Mouse (Mus musculus): ENCODE results near the gene Fabp2. TPM values are rescaled to one million over a fixed set of nuclear protein-coding genes. Genes with fewer than 3 reads are reported as not detected.
A peak's percentile ranks its signal among the peaks of the same experiment; 100 is the strongest.

Gene Fabp2
- polyA plus RNA-seq, 1 experiment from 2014 or later: not detected

DNA sequence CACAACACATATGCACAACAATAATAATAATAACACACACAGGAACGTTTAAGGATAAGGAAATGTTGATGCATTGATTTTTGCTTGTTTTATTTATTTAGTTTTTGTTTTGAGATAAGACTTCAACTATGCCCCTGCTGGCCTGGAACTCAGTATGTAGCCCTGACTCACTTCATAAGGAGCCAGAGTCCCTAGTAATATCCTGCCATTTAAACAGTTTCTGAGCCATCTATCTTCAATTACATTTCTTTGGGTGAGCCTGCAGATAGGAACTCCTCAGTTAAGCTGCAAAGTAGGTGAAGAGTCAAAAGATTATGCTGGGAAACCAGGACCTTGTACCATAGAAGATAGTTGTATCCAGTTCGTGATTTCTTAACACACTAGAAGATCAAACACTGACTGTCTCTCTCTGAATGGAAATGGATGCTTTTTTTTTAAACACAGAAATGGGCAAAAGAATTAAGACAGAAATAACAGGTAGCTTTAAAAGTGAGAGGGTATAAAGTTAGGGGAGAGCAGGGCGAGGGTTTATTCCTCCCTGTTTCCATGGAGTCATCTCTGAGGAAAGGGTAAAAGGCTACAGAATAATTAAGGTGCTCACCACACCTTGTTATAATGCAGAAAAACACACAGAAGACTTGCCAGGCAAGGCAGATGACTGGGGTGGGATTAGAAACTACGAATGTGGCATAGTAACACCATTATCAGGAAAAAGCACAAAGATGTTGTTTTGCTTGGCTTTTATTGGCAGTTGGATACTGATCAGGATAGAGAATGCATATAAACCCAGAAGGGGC is 7.2 kb upstream of the Fabp2 start:
- Histone ChIP-seq H3K4me1 (replicated peaks) (no peaks in the 10 kb centered on the region), H3K4me2 (replicated peaks) (no peak overlapping the region), H3K27ac (no peak overlapping the region), H3K9me3 (no peaks in the 10 kb centered on the region), H3K27me3 (no peaks in the 10 kb centered on the region), H3K36me3 (no peaks in the 10 kb centered on the region), H3K4me3 (replicated peaks) (no peak overlapping the region), H3K9ac (replicated peaks) (no peak overlapping the region)
- ATAC-seq: no peak
- 79% methylated on average over 4 of the region's 4 CpGs for WGBS

DNA sequence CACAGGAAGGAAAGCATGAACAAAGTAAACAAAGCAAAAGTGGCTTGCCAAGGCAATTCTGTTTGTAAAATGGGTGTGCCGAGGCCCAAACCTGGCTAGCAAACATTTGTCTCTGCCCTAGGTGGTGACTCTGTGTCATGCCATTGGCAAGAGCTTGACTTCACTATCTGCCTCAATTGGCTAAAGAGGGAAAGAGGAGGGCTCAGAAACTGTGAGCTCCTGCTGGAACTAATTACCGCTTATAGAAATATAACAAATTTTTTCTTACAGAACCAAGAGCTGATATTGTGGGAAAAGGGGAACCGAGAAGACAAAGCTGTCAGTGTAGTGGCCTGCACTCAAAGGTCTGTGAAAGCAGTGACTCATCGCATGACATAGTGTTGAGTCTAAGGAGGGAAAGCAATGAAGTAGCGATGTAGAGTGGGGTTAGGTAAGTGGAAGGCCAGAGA is 6.5 kb upstream of the Fabp2 start:
- H3K4me3 ChIP-seq (replicated peaks): no peak overlapping the region
- WGBS: 92% methylated on average over 5 of the region's 5 CpGs
- no peak overlapping the region for H3K4me2 ChIP-seq (replicated peaks)
- no peak for ATAC-seq
- H3K27me3 ChIP-seq: no peaks in the 10 kb centered on the region
- no peak overlapping the region for H3K9ac ChIP-seq (replicated peaks)
- H3K27ac ChIP-seq: no peak overlapping the region
- no peaks in the 10 kb centered on the region for H3K36me3 ChIP-seq
- H3K4me1 ChIP-seq (replicated peaks): no peaks in the 10 kb centered on the region
- no peaks in the 10 kb centered on the region for H3K9me3 ChIP-seq

DNA sequence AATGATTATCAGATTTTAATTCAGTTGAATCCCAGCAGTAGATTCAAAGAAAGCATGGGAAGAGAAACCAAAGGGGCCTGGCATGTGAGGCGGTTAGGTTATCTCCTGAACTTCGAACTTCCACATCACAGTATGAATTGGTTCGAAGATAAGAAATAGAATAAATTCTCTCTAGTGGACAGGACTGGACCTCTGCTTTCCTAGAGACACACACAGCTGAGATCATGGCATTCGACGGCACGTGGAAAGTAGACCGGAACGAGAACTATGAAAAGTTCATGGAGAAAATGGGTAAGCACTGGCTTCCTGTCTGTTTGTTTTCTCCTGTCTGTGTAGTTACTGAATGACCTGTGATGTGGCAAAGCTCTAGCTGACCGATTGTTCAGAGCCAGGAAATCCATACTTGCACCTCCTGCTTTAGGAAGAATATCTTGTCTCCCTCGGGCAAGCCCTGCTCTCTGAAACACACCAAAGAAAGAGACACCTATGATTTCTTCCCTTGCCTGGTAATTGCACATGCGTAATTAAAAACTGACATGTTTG is 388 bp downstream of the Fabp2 start:
- H3K9ac ChIP-seq (replicated peaks): no peak overlapping the region
- no peaks in the 10 kb centered on the region for H3K36me3 ChIP-seq
- H3K27ac ChIP-seq: no peak overlapping the region
- WGBS: 90% methylated on average over 11 of the region's 11 CpGs
- H3K27me3 ChIP-seq: no peaks in the 10 kb centered on the region
- no peaks in the 10 kb centered on the region for H3K9me3 ChIP-seq
- H3K4me3 ChIP-seq (replicated peaks): no peak overlapping the region
- ATAC-seq: no peak
- no peak overlapping the region for H3K4me2 ChIP-seq (replicated peaks)
- H3K4me1 ChIP-seq (replicated peaks): no peaks in the 10 kb centered on the region

DNA sequence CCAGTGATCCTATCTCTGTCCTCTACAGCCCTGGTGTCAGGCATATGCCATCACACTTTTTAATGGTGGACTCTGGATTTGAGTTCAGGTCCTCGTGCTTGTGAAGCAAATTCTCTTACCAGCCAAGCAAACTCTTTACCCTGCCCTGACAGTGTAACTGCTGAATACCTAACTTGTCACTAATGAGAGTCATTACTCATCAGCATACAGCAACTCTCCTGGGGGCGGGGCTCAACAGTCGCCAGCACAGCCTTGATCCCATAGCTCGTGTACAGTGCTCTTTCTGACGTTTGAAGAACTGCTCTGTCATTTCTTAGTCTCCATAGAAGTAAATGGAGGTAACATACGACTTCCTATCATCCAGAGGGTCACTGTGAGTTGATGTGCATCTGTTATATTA is 3.4 kb downstream of the Fabp2 start:
- Histone ChIP-seq H3K27ac (no peak overlapping the region), H3K36me3 (no peaks in the 10 kb centered on the region), H3K9me3 (no peaks in the 10 kb centered on the region), H3K27me3 (no peaks in the 10 kb centered on the region), H3K4me1 (replicated peaks) (no peaks in the 10 kb centered on the region), H3K9ac (replicated peaks) (no peak overlapping the region), H3K4me2 (replicated peaks) (no peak overlapping the region), H3K4me3 (replicated peaks) (no peak overlapping the region)
- 68% methylated on average over 6 of the region's 6 CpGs for WGBS
- no peak for ATAC-seq

DNA sequence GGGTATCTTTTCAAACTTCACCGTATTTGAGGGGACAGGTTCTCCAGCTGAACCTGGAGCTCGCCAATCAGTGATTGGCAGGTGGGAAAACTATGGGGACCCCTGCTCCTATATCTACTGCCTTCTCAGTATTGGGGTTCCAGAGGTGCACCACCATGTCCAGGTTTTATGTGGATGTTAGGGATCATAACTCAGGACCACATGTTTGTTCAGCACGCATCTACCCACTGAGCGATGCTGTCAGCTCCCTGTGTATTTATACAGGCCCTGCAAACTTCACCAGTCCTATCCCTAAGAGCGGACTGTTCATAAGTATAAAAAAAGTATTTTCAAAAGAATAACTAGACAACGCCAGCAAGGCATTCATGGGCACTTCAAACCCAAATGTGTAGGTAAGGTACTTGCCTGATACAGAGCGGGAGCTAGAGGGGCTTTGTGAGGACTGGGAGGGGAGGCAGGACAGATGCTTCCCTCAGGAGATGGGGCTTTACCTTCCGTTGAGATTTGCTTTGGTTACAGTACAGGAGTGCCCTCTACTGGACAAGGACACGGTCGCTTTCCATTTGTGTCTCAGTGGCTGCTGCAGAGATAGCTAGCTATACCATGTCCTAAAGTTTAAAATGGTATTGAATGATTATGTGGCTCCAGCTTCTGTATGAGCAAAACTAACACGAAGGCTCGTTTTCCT is 9.0 kb downstream of the Fabp2 start:
- Histone ChIP-seq H3K4me1 (replicated peaks) (no peaks in the 10 kb centered on the region), H3K27me3 (no peaks in the 10 kb centered on the region), H3K27ac (no peak overlapping the region), H3K4me2 (replicated peaks) (no peak overlapping the region), H3K9ac (replicated peaks) (no peak overlapping the region), H3K4me3 (replicated peaks) (no peak overlapping the region), H3K9me3 (no peaks in the 10 kb centered on the region), H3K36me3 (no peaks in the 10 kb centered on the region)
- 43% methylated on average over 12 of the region's 12 CpGs for WGBS
- ATAC-seq: peak; percentile 75

DNA sequence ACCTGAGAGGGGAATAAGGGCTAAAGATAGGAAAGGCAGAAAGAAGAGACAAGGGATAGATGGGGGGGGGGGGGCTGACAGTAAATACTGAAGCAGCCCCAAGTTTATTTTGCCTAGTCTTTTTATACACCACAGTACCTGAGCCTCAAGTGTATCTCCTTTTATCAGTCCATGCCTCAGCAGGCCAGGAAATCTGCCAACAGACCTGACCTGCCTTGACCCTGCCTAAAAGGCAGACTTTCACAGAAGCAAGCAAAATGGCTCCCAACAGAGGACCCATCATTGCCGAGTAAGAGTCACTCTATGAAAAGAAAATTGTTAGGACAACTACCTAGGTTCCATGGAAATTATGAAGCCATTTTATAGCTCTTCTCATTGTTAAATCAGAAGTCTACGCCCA is 13.0 kb downstream of the Fabp2 start:
- Histone ChIP-seq H3K36me3 (no peaks in the 10 kb centered on the region), H3K27me3 (no peaks in the 10 kb centered on the region), H3K4me2 (replicated peaks) (no peak overlapping the region), H3K4me3 (replicated peaks) (no peak overlapping the region), H3K4me1 (replicated peaks) (no peaks in the 10 kb centered on the region), H3K9me3 (no peaks in the 10 kb centered on the region), H3K27ac (no peak overlapping the region), H3K9ac (replicated peaks) (no peak overlapping the region)
- ATAC-seq: no peak
- 84% methylated on average over 2 of the region's 2 CpGs for WGBS

DNA sequence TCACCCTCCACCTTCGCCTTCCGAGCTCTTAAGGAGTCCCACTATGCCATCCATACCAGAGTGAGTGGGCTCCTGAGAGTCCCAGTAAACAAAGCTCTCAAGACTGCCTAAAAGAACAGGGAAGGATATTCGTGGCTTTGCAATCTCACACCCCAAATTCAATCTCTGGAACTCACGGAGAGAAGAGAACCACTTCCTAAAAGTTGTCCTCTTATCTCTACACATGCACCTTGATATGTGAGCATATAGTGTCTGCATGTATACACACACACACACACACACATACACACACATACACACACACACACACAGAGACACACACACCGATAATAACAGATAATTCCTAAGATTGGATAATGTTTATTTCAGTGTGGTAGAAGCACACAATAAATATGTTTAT is 20.6 kb downstream of the Fabp2 start:
- Histone ChIP-seq H3K36me3 (no peaks in the 10 kb centered on the region), H3K4me2 (replicated peaks) (no peak overlapping the region), H3K9me3 (no peaks in the 10 kb centered on the region), H3K4me1 (replicated peaks) (no peaks in the 10 kb centered on the region), H3K9ac (replicated peaks) (no peak overlapping the region), H3K27ac (no peak overlapping the region), H3K27me3 (no peaks in the 10 kb centered on the region), H3K4me3 (replicated peaks) (no peak overlapping the region)
- WGBS: 87% methylated on average over 5 of the region's 5 CpGs
- no peak for ATAC-seq

DNA sequence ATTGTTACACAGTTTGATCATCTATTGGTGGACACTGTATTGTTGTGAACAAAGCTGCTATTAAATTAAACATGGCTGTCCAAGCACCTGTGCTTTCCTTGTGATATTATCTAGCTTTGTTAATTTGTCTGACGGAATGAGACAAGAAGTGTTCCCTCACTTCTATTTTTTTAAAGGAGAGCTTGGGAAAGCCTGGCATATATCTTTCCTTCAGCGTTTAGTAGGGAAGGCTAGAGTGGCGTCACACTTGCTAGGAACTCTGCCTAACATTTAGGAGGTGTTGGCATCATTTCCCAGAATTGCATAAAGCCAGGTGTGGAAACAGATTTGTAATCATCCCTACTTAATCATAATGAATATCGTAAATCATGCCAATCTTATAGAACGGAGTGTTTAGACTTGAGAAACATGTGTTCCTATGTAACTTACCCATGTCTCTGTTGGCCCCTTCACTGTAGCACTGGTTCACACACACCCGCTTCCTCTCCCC is 21.4 kb downstream of the Fabp2 start:
- H3K36me3 ChIP-seq: no peaks in the 10 kb centered on the region
- WGBS: 93% methylated on average over 6 of the region's 6 CpGs

DNA sequence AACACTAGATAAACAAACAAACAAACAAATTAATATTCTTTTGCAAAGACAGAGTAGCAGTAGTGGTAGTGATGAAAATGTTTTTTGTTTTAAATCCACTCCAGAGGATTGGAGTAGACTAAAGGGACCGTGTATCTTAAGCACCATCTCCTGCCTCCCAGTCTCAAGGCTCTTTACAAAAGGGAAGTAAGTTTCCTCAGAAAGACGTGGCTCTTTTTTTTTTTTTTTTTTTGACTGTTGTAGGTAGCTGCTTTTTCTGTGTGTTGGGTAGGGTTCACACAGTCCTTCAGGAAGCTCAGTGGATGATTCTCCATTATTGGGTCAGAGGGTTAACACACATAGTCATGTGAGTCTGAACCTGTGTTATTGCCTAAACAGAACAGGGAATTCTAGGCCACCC is 23.8 kb downstream of the Fabp2 start:
- 0 out of 2 replicates have a peak, but pooled peaks cover 2% of the 10 kb centered on the region for H3K4me1 ChIP-seq (replicated peaks)
- H3K9ac ChIP-seq (replicated peaks): no peak overlapping the region
- no peak overlapping the region for H3K27ac ChIP-seq
- H3K9me3 ChIP-seq: no peaks in the 10 kb centered on the region
- H3K27me3 ChIP-seq: no peaks in the 10 kb centered on the region
- 73% methylated on average over 2 of the region's 2 CpGs for WGBS
- H3K36me3 ChIP-seq: no peaks in the 10 kb centered on the region
- no peak overlapping the region for H3K4me2 ChIP-seq (replicated peaks)
- H3K4me3 ChIP-seq (replicated peaks): no peak overlapping the region
- no peak for ATAC-seq

More for the DNA sequence above, 21.4 kb downstream of the Fabp2 start:
- Histone ChIP-seq H3K4me1 (replicated peaks) (no peaks in the 10 kb centered on the region), H3K27me3 (no peaks in the 10 kb centered on the region), H3K27ac (no peak overlapping the region), H3K4me3 (replicated peaks) (no peak overlapping the region), H3K9me3 (no peaks in the 10 kb centered on the region), H3K4me2 (replicated peaks) (no peak overlapping the region), H3K9ac (replicated peaks) (no peak overlapping the region)
- ATAC-seq: no peak

DNA sequence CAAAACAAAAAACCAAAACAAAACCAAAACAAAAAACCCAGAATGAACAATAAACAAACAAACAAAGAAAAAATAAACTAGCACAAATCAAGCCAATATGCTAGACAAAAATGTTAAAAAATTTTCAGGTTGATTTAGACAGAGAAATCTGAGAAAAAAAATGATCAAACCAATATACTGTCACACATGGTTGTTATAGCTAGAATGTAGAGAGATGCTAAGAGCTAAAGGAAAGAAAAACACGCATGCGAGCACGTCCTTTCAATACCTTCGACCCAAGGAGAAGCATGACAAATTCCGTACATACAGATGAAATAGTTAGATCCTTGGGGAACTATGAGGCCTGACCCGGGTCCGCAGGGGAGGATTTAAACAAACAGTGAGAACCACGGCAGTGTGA is 24.4 kb downstream of the Fabp2 start, which contains the start of gene Gm10959:
Gene Gm10959, minus strand, starts transcription at position 101 of the 400 bp plus-strand sequence.
- H3K36me3 ChIP-seq: no peaks in the 10 kb centered on the region
- no peak within 1 kb of the TSS for H3K9ac ChIP-seq (replicated peaks)
- 75% methylated on average over 8 of the region's 8 CpGs for WGBS
- no peaks in the 10 kb centered on the region for H3K9me3 ChIP-seq
- no peaks in the 10 kb centered on the region for H3K27me3 ChIP-seq
- H3K4me3 ChIP-seq (replicated peaks): no peak within 1 kb of the TSS
- H3K27ac ChIP-seq: no peak within 1 kb of the TSS
- 0 out of 2 replicates have a peak, but pooled peaks cover 2% of the 10 kb centered on the region for H3K4me1 ChIP-seq (replicated peaks)
- no peak within 1 kb of the TSS for H3K4me2 ChIP-seq (replicated peaks)
- no peak for ATAC-seq

DNA sequence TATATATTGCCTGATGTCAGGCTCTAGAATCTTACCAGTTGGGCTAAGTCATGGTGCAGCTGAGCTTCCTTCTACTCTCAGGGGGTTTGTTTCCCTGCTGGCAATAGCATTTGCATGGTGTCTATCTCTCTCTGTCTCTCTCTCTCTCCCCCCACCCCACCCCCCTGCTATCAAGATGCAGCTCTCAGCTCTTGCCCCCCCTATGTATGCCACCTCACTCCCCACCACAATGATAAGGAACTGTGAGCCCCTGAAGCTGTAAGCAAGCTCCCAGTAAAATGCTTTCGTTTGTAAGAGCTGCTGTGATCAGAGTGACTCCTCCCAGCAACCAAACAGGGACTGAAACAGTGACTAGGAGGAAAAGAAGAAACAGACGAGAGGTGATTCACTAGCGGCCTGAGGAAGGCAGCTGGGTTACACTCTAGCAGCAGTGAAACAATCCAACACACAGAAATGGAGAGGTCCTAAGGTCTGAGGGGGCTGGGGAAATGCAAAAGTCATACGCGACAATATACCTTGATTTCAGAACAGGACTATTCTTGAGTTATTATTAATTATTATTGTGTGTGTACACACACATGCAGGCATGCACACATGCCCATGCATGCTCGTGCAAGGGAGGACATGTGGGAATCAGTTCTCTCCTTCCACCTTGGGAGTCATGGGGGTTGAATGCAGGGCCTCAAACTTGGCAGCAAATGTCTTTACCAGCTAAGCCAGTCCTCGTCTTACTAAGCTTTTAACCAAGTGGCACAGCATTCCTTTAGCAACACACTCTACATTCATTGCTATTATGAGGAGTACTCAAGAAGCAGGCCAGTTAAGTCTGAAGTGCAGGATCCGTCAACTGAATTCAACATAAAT is 25.9 kb downstream of the Fabp2 start:
- no peaks in the 10 kb centered on the region for H3K9me3 ChIP-seq
- no peak overlapping the region for H3K9ac ChIP-seq (replicated peaks)
- H3K27me3 ChIP-seq: no peaks in the 10 kb centered on the region
- H3K4me2 ChIP-seq (replicated peaks): no peak overlapping the region
- peaks cover 9% of the 10 kb centered on the region for H3K4me1 ChIP-seq (replicated peaks)
- 68% methylated on average over 8 of the region's 8 CpGs for WGBS
- no peak overlapping the region for H3K4me3 ChIP-seq (replicated peaks)
- H3K27ac ChIP-seq: no peak overlapping the region
- ATAC-seq: no peak
- no peaks in the 10 kb centered on the region for H3K36me3 ChIP-seq
